Mouse (Mus musculus) midbrain, embryonic 11.5 days (tissue): Measurements from ENCODE around the gene Gm42791. TPM values are rescaled to one million over a fixed set of nuclear protein-coding genes. Genes with fewer than 3 reads are reported as not detected.

Source experiments
- ATAC-seq: fragments of 200-750 bp; cut with Nextera tagmentation; 2 replicates; pipeline ENCODE4 v1.8.0; 2017; ENCODE audit warnings: moderate TSS enrichment, moderate library complexity; ENCODE audit not compliant: low FRiP score
- DNase-seq: peaks from one replicate; pipeline ENCODE4 v3.0.0; 2015; ENCODE audit warnings: low spot score; ENCODE audit errors: missing footprints
- H3K27ac ChIP-seq: fragments of 300-500 bp; sonication (generic); 2 replicates; pipeline ENCODE4 v1.5.1; 2014; ENCODE audit warnings: low read depth, low read length
- H3K27me3 ChIP-seq: fragments of 300-500 bp; sonication (generic); 2 replicates; pipeline ENCODE4 v1.6.1; 2014; ENCODE audit warnings: mild to moderate bottlenecking, low read length, moderate library complexity, mixed read lengths; ENCODE audit not compliant: control insufficient read depth, insufficient read depth
- H3K36me3 ChIP-seq: fragments of 300-500 bp; sonication (generic); 2 replicates; pipeline ENCODE4 v1.6.1; 2014; ENCODE audit warnings: mild to moderate bottlenecking, low read length, moderate library complexity, mixed read lengths; ENCODE audit not compliant: control insufficient read depth, insufficient read depth
- H3K4me1 ChIP-seq: fragments of 300-500 bp; sonication (generic); 2 replicates; pipeline ENCODE4 v1.6.1; 2014; ENCODE audit warnings: low read length; ENCODE audit not compliant: control insufficient read depth, insufficient read depth
- H3K4me2 ChIP-seq: fragments of 300-500 bp; sonication (generic); 2 replicates; pipeline ENCODE4 v1.6.1; 2014; ENCODE audit warnings: mild to moderate bottlenecking, moderate library complexity
- H3K4me3 ChIP-seq: fragments of 300-500 bp; sonication (generic); 2 replicates; pipeline ENCODE4 v1.5.1; 2014; ENCODE audit warnings: low read depth, low read length
- H3K9ac ChIP-seq: fragments of 300-500 bp; sonication (generic); 2 replicates; pipeline ENCODE4 v1.6.1; 2014; ENCODE audit warnings: low read length
- H3K9me3 ChIP-seq: fragments of 300-500 bp; sonication (generic); 2 replicates; pipeline ENCODE4 v1.6.1; 2016; ENCODE audit warnings: low read length; ENCODE audit not compliant: control insufficient read depth
- WGBS: fragments of 180-500 bp; shearing (Covaris S2); extraction: QIAGEN DNeasy Blood & Tissue Kit; methylation state at CpG from one replicate; pipeline ENCODE4 v1.1.7; 2014; 5-methylcytosine and 5-hydroxymethylcytosine counted together
- polyA plus RNA-seq: library from polyadenylated mRNA; unstranded; fragments of >200 nt; fragmentation: Nextera tagmentation; extraction: Ambion mirVana; gene quantifications from 2 replicates; pipeline ENCODE4 v1.2.1, GENCODE M21; 2014

Gm42791 gene
- polyA plus RNA-seq, 1 experiment from 2014 or later, result 2.0 TPM

DNA sequence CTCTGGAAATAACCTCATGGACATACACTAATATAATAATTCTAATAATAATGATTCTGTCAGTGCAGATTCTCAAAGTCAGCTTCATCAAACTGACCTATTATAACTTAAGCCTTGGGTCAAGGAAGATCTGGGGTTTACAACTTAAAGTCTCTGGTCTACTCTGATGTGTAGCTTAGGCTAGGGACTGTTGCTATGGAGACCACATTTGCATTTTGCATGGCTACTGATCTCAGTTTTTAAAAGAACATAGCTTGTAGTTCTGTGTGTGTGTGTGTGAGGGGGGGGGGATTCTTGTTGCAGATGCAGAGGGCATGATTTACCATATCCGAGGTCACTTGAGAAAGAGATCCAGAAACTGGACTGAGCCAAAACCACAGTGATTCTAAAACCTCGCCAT, 49.2 kb downstream of the Gm42791 start:
- ATAC-seq, result no peak

DNA sequence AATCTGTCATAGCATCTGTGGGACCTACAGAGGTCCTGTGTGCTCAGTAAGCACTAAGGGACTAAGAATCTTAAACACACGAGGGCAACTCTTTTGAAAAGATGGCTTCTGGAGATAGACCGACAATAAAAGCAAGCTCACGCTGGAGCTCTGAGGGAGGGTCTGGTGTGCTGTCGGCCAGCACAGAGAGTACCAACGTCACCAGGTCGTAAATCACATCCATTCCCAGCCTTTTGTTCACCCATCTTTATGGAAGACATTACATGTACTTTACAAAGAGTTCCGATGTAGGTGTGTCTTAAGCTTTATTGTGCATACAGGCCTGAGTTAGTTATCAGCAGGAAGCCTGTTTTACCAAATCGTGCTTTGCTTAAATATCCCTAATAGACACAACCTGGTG, 50.9 kb downstream of the Gm42791 start:
- Histone ChIP-seq H3K4me2 (no peak overlapping the region), H3K27ac (no peak overlapping the region), H3K4me1 (peaks cover 3% of the 10 kb centered on the region), H3K9me3 (peaks cover 3% of the 10 kb centered on the region; the same call in 1 of the 2 replicates), H3K9ac (no peak overlapping the region), H3K4me3 (no peak overlapping the region), H3K36me3 (no peaks in the 10 kb centered on the region), H3K27me3 (no peaks in the 10 kb centered on the region)
- WGBS, result 81% methylated on average over 8 of the region's 8 CpGs
- DNase-seq (no peak), ATAC-seq (no peak)

More for the DNA sequence above, 49.2 kb downstream of the Gm42791 start:
- H3K4me1 ChIP-seq, result peaks cover 3% of the 10 kb centered on the region; the same call in 1 of the 2 replicates
- H3K4me2 ChIP-seq, result no peak overlapping the region
- H3K27me3 ChIP-seq, result no peaks in the 10 kb centered on the region
- H3K9me3 ChIP-seq, result peaks cover 3% of the 10 kb centered on the region; the same call in 1 of the 2 replicates
- H3K36me3 ChIP-seq, result no peaks in the 10 kb centered on the region
- no peak overlapping the region for H3K9ac ChIP-seq
- no peak for DNase-seq
- H3K4me3 ChIP-seq, result no peak overlapping the region
- no peak overlapping the region for H3K27ac ChIP-seq
- WGBS, result 67% methylated on average over 2 of the region's 2 CpGs

DNA sequence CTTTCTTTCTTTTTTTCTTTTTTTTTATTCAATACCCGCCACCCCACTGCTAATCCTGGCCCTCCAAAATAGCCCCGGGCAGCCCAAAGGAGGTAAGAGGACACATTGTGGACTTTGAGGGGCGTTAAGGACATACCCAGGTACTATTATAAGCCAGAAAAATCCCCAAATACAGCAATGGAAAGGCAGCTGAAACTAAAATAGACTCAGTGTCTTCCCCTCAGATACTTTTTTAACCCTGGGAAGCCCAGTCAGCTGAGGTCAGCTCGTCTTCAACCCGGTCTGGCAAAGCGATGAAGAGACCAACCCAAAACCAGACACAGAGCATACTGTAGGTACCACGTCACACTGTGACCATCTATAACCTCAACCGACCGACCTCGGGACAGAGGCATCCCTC, 51.5 kb downstream of the Gm42791 start:
- WGBS, result 72% methylated on average over 10 of the region's 10 CpGs
- Histone ChIP-seq H3K9ac (no peak overlapping the region), H3K4me2 (no peak overlapping the region), H3K4me1 (peaks cover 3% of the 10 kb centered on the region), H3K9me3 (peaks cover 3% of the 10 kb centered on the region; the same call in 1 of the 2 replicates), H3K27me3 (no peaks in the 10 kb centered on the region), H3K27ac (no peak overlapping the region), H3K36me3 (no peaks in the 10 kb centered on the region), H3K4me3 (no peak overlapping the region)
- no peak for DNase-seq
- no peak for ATAC-seq

GRCm38 (mm10) chr5:148942957-148943356, 52.0 kb downstream of the Gm42791 start:
- WGBS, result 60% methylated on average over 11 of the region's 11 CpGs
- ATAC-seq (no peak), DNase-seq (no peak)
- H3K4me2 ChIP-seq, result no peak overlapping the region
- no peaks in the 10 kb centered on the region for H3K36me3 ChIP-seq
- H3K9me3 ChIP-seq, result peaks cover 3% of the 10 kb centered on the region; the same call in 1 of the 2 replicates
- no peak overlapping the region for H3K27ac ChIP-seq
- no peak overlapping the region for H3K9ac ChIP-seq
- no peak overlapping the region for H3K4me3 ChIP-seq
- H3K4me1 ChIP-seq, result peaks cover 3% of the 10 kb centered on the region
- no peaks in the 10 kb centered on the region for H3K27me3 ChIP-seq

DNA sequence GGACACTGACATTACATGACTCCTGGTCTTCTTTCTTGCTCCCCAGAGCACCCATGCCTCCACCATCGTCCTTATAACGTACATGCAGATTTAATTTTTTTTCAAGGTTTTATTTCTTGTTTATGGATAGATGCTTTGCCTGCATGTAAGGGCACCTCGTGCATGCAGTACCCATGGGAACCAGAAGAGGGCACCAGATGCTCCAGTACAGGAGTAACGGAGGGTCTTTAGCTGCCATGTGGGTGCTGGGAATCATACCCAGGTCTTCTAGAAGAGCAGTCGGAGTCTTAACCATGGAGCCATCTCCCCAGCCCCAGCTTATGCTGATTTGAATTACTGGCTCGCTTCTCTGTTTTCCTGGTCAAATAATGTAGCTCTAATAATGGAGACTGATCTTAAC, 52.6 kb downstream of the Gm42791 start:
- H3K9ac ChIP-seq, result no peak overlapping the region
- DNase-seq (no peak), ATAC-seq (no peak)
- no peak overlapping the region for H3K27ac ChIP-seq
- peaks cover 3% of the 10 kb centered on the region; the same call in 1 of the 2 replicates for H3K9me3 ChIP-seq
- WGBS, result 94% methylated on average over 6 of the region's 6 CpGs
- no peak overlapping the region for H3K4me3 ChIP-seq
- H3K27me3 ChIP-seq, result no peaks in the 10 kb centered on the region
- peaks cover 3% of the 10 kb centered on the region for H3K4me1 ChIP-seq
- H3K36me3 ChIP-seq, result no peaks in the 10 kb centered on the region
- no peak overlapping the region for H3K4me2 ChIP-seq

DNA sequence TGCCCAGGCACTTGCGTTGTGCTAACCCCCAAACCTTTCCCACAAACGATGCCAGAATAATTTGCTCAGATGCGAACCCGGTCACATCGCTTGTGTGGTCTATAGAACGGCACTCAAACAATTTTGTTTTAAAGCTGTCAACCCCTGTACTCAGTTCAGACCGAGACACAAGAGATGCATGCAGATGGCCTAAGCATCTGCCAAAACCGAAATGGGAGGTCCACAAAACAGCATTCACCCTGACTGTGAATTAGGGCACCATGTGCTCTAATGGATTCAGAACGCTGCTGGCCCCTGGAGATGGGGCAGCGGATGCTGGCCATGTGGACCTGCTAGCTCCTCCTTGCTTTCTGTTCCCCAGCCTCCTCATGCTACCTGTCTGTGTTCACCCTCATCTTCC, 53.1 kb downstream of the Gm42791 start:
- peaks cover 3% of the 10 kb centered on the region; the same call in 1 of the 2 replicates for H3K9me3 ChIP-seq
- H3K36me3 ChIP-seq, result no peaks in the 10 kb centered on the region
- no peak overlapping the region for H3K27ac ChIP-seq
- H3K4me2 ChIP-seq, result no peak overlapping the region
- no peak for ATAC-seq
- no peak for DNase-seq
- no peak overlapping the region for H3K4me3 ChIP-seq
- H3K9ac ChIP-seq, result no peak overlapping the region
- WGBS, result 92% methylated on average over 10 of the region's 10 CpGs
- H3K27me3 ChIP-seq, result no peaks in the 10 kb centered on the region
- H3K4me1 ChIP-seq, result peaks cover 3% of the 10 kb centered on the region

DNA sequence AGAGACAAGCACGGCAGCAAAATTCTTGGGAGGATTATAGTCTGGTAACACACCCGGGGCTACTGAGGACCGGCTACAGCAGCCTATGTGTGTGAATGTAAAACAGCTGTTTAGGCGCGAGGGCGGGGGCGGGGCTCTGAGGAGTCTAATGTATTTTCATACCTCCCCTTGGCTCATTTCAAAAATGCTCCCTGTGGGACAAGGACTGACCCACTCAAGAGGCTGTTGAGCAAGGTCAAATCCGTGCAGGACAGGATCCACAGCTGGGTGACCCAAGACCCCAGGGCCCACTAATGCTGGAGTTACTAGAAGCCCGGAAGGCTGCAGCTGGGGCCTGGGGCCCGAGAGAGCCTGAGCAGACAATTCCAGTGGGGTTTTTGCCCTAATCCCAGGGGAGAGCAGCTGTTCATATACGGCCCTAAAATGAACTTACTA, 55.0 kb downstream of the Gm42791 start:
- Histone ChIP-seq H3K27me3 (no peaks in the 10 kb centered on the region), H3K4me1 (peaks cover 3% of the 10 kb centered on the region), H3K4me3 (no peak overlapping the region), H3K36me3 (no peaks in the 10 kb centered on the region), H3K27ac (no peak overlapping the region), H3K4me2 (no peak overlapping the region), H3K9me3 (peaks cover 3% of the 10 kb centered on the region; the same call in 1 of the 2 replicates), H3K9ac (no peak overlapping the region)
- DNase-seq, result no peak
- WGBS, result 62% methylated on average over 11 of the region's 11 CpGs
- ATAC-seq, result peak; percentile 40; the same call in 1 of the 2 replicates

GRCm38 (mm10) chr5:148936516-148936951, 58.4 kb downstream of the Gm42791 start:
- 91% methylated on average over 3 of the region's 3 CpGs for WGBS
- no peak for ATAC-seq
- H3K27ac ChIP-seq, result no peak overlapping the region

GRCm38 (mm10) chr5:148935871-148936270, 59.1 kb downstream of the Gm42791 start:
- Histone ChIP-seq H3K27me3 (no peaks in the 10 kb centered on the region), H3K9me3 (no peaks in the 10 kb centered on the region), H3K4me2 (no peak overlapping the region), H3K4me1 (no peaks in the 10 kb centered on the region; the same call in 1 of the 2 replicates), H3K9ac (no peak overlapping the region), H3K4me3 (no peak overlapping the region), H3K36me3 (no peaks in the 10 kb centered on the region), H3K27ac (no peak overlapping the region)
- no peak for DNase-seq
- WGBS, result 86% methylated on average over 6 of the region's 6 CpGs
- ATAC-seq, result no peak

More at GRCm38 (mm10) chr5:148936516-148936951, 58.4 kb downstream of the Gm42791 start:
- no peak for DNase-seq
- H3K27me3 ChIP-seq, result no peaks in the 10 kb centered on the region
- no peaks in the 10 kb centered on the region; the same call in 1 of the 2 replicates for H3K4me1 ChIP-seq
- H3K4me2 ChIP-seq, result no peak overlapping the region
- H3K36me3 ChIP-seq, result no peaks in the 10 kb centered on the region
- H3K9ac ChIP-seq, result no peak overlapping the region
- H3K9me3 ChIP-seq, result no peaks in the 10 kb centered on the region
- no peak overlapping the region for H3K4me3 ChIP-seq
